Mouse (Mus musculus) stomach, adult 2 months (tissue): Measurements from ENCODE around the gene Gm10337. TPM values are rescaled to one million over a fixed set of nuclear protein-coding genes. Genes with fewer than 3 reads are reported as not detected.

Experiments
- polyA plus RNA-seq: library from polyadenylated mRNA; depleted of rRNA; stranded (reverse); fragments of >200 nt; gene quantifications from 2 replicates; pipeline ENCODE4 v1.2.3, GENCODE M21; 2012; rRNA removed

The Gm10337 gene
- polyA plus RNA-seq = not detected in 2 replicates

GRCm38 (mm10) chr15:102503447-102503846 is at the start of gene Gm10337:
TSS of gene Gm10337 (plus strand) at chr15:102503722.

GRCm38 (mm10) chr15:102458904-102459317 is 44.6 kb upstream of the Gm10337 start, which contains the start of gene Prr13:
TSS of gene Prr13 (plus strand) at chr15:102459028.

DNA sequence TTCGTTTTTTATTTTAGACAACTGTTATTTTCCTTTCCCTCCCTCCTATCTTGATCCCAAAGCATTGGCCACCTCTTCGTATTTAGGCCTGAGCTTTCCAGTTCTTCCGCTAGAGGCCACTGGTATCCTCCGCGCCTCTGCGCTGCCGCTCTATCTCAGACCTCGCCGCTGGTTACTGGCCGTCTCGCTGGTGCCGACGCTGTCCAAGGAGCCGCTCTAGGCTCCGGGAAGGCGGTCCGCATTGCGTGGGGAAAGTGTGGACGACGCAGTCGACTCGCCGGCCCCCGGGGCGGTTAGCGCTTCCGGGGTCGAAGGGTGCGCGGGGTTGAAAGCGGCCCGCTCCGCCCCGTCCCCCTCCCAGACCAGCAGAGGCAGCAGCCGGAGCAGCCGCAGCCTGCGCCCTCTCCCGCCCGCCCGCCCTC is 33.3 kb upstream of the Gm10337 start, which contains the start of gene Pcbp2:
Pcbp2 (plus strand) TSS at position 357 of the 422 bp plus-strand sequence.

GRCm38 (mm10) chr15:102516728-102517404 is 13.3 kb downstream of the Gm10337 start, which contains the start of gene Map3k12:
TSS of gene Map3k12 (minus strand) at chr15:102517064.

GRCm38 (mm10) chr15:102517976-102518858 is 14.7 kb downstream of the Gm10337 start, which contains the start of gene Tarbp2:
TSS of gene Tarbp2 (plus strand) at chr15:102518192.

DNA sequence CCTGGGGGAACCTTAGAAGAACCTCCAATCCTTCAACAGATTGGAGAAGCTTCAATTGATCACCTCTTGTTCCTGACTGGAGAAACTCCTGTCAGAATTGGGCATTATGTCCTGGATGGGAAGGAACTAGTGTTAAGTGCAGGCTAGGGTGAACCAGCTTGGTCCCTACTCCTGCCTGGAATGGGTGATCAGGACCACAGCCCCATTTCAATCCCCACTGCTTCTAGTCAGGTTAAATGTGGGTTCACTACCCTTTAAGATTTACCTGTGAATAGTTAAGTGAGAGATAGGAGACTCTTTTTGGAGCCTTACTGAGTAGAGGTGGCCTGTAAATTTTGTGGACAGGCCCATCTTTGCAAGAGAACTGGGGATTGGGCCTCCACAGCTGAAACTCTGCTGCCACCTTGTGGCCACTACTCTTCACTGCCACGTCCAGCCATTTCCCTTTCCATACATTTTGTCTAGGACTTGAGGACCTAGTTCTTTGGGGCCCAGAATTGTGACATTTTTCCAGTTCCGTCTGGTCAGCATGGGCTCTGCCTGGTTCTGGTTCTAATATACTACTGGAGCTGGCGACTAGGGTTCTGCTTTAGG is 21.5 kb downstream of the Gm10337 start, which contains the start of gene Npff:
Npff (minus strand) TSS at position 51 of the 594 bp plus-strand sequence.

Other genes starting within 250 kb of the Gm10337 start
- gene Rarg, start 246.2 kb upstream of the Gm10337 start, polyA plus RNA-seq = 29.2 and 33.2 TPM in 2 replicates
- gene Gm9918, start 233.2 kb upstream of the Gm10337 start, polyA plus RNA-seq = 0.06 TPM in 2 replicates
- gene Mfsd5, start 224.3 kb upstream of the Gm10337 start, polyA plus RNA-seq = 57.4 and 84.1 TPM in 2 replicates
- 2.2 and 4.3 TPM in 2 replicates for gene Espl1, start 207.5 kb upstream of the Gm10337 start, polyA plus RNA-seq
- gene Pfdn5, start 177.6 kb upstream of the Gm10337 start, polyA plus RNA-seq = 10.2 and 10.5 TPM in 2 replicates
- 24.7 and 27.7 TPM in 2 replicates for gene Myg1, start 172.0 kb upstream of the Gm10337 start, polyA plus RNA-seq
- gene Aaas, start 153.0 kb upstream of the Gm10337 start, polyA plus RNA-seq = 22.6 and 24.0 TPM in 2 replicates
- gene Sp7, start 136.5 kb upstream of the Gm10337 start, polyA plus RNA-seq = 0.05 and 0.10 TPM in 2 replicates
- 2.7 and 7.2 TPM in 2 replicates for gene Sp1, start 97.6 kb upstream of the Gm10337 start, polyA plus RNA-seq
- gene Amhr2, start 58.4 kb upstream of the Gm10337 start, polyA plus RNA-seq = 2.6 and 6.6 TPM in 2 replicates
- 485 and 586 TPM in 2 replicates for gene Prr13, start 44.7 kb upstream of the Gm10337 start, polyA plus RNA-seq
- 195 and 199 TPM in 2 replicates for gene Pcbp2, start 33.2 kb upstream of the Gm10337 start, polyA plus RNA-seq
- 1.8 and 2.4 TPM in 2 replicates for gene Map3k12, start 13.3 kb downstream of the Gm10337 start, polyA plus RNA-seq
- gene Tarbp2, start 14.5 kb downstream of the Gm10337 start, polyA plus RNA-seq = 52.2 and 62.0 TPM in 2 replicates
- gene Npff, start 21.2 kb downstream of the Gm10337 start, polyA plus RNA-seq = 2.6 and 5.3 TPM in 2 replicates
- not detected in 2 replicates for gene Gm28047, start 121.3 kb downstream of the Gm10337 start, polyA plus RNA-seq
- 15.2 and 41.1 TPM in 2 replicates for gene Atf7, start 121.7 kb downstream of the Gm10337 start, polyA plus RNA-seq
- 463 and 574 TPM in 2 replicates for gene Atp5g2, start 168.6 kb downstream of the Gm10337 start, polyA plus RNA-seq
- gene Calcoco1, start 218.5 kb downstream of the Gm10337 start, polyA plus RNA-seq = 13.2 and 17.4 TPM in 2 replicates